Mouse (Mus musculus) forebrain, embryonic 14.5 days (tissue): ENCODE results near the gene Gm49711. TPM values are rescaled to one million over a fixed set of nuclear protein-coding genes. Genes with fewer than 3 reads are reported as not detected.
"Not testable (repeated sequence)": the region's sequence is repeated elsewhere in the genome, so short reads cannot be mapped to it uniquely, and the experiment has no call there.

ENCODE experiments used
- ATAC-seq: fragments of 200-750 bp; cut with Nextera tagmentation; 2 replicates; pipeline ENCODE4 v1.8.0; 2017; ENCODE audit warnings: mild to moderate bottlenecking, moderate library complexity
- DNase-seq: peaks from one replicate; pipeline ENCODE4 v3.0.0-alpha.2; 2015; ENCODE audit warnings: low spot score
- H3K27ac ChIP-seq: fragments of 300-500 bp; sonication (generic); 2 replicates; pipeline ENCODE4 v1.5.1; 2014; ENCODE audit warnings: low read depth, mild to moderate bottlenecking, control low read depth, low read length, moderate library complexity
- H3K27me3 ChIP-seq: fragments of 300-500 bp; sonication (generic); replicated peaks from 2 replicates; pipeline ENCODE4 v1.6.1; 2014; ENCODE audit warnings: low read length, control low read depth, mixed read lengths; ENCODE audit not compliant: control insufficient read depth, insufficient read depth
- H3K36me3 ChIP-seq: fragments of 300-500 bp; sonication (generic); 2 replicates; pipeline ENCODE4 v1.6.1; 2014; ENCODE audit warnings: low read length, control low read depth; ENCODE audit not compliant: control insufficient read depth, insufficient read depth
- H3K4me1 ChIP-seq: fragments of 300-500 bp; sonication (generic); 2 replicates; pipeline ENCODE4 v1.6.1; 2014; ENCODE audit warnings: antibody characterized with exemption, low read length, control low read depth; ENCODE audit not compliant: control insufficient read depth, insufficient read depth
- H3K4me2 ChIP-seq: fragments of 300-500 bp; sonication (generic); 2 replicates; pipeline ENCODE4 v1.6.1; 2014; ENCODE audit warnings: mild to moderate bottlenecking, control low read depth, low read length
- H3K4me3 ChIP-seq: fragments of 300-500 bp; sonication (generic); 2 replicates; pipeline ENCODE4 v1.5.1; 2014; ENCODE audit warnings: low read depth, low read length, control low read depth
- H3K9ac ChIP-seq: fragments of 300-500 bp; sonication (generic); 2 replicates; pipeline ENCODE4 v1.6.1; 2014; ENCODE audit warnings: mild to moderate bottlenecking, low read length, control low read depth, moderate library complexity
- H3K9me3 ChIP-seq: fragments of 300-500 bp; sonication (generic); replicated peaks from 2 replicates; pipeline ENCODE4 v1.6.1; 2016; ENCODE audit warnings: low read length, control low read depth, mixed read lengths; ENCODE audit not compliant: control insufficient read depth
- WGBS: fragments of 180-500 bp; shearing (Covaris S2); extraction: QIAGEN DNeasy Blood & Tissue Kit; methylation state at CpG from one replicate; pipeline ENCODE4 v1.1.7; 2014; 5-methylcytosine and 5-hydroxymethylcytosine counted together
- polyA plus RNA-seq: library from polyadenylated mRNA; unstranded; fragments of >200 nt; fragmentation: Nextera tagmentation; extraction: Ambion mirVana; gene quantifications from 2 replicates; pipeline ENCODE4 v1.2.1, GENCODE M21; 2014

Gene Gm49711
- polyA plus RNA-seq, 1 experiment from 2014 or later: 0.63 TPM

GRCm38 (mm10) chr16:92089225-92089624 lies 31.1 kb downstream of the Gm49711 start:
- WGBS: 71% methylated on average over 3 of the region's 3 CpGs
- ATAC-seq (no peak), DNase-seq (no peak)
- no peak overlapping the region for H3K27ac ChIP-seq
- no peak overlapping the region for H3K4me2 ChIP-seq
- H3K27me3 ChIP-seq: no peaks in the 10 kb centered on the region
- H3K4me1 ChIP-seq: no peaks in the 10 kb centered on the region
- no peaks in the 10 kb centered on the region for H3K36me3 ChIP-seq
- H3K9me3 ChIP-seq: no peaks in the 10 kb centered on the region
- H3K4me3 ChIP-seq: no peak overlapping the region
- H3K9ac ChIP-seq: no peak overlapping the region

- 84% methylated on average over 5 of the region's 5 CpGs for WGBS
- Histone ChIP-seq H3K4me3 (no peak overlapping the region), H3K9ac (no peak overlapping the region), H3K9me3 (no peaks in the 10 kb centered on the region), H3K27me3 (no peaks in the 10 kb centered on the region), H3K36me3 (no peaks in the 10 kb centered on the region), H3K4me2 (no peak overlapping the region), H3K27ac (no peak overlapping the region), H3K4me1 (no peaks in the 10 kb centered on the region)
- no peak for ATAC-seq
- DNase-seq: no peak
Measured at GRCm38 (mm10) chr16:92091876-92092275, 33.8 kb downstream of the Gm49711 start.

- H3K27ac ChIP-seq: no peak overlapping the region
- no peak overlapping the region for H3K4me2 ChIP-seq
- peak; percentile 38 for DNase-seq
- 73% methylated on average over 10 of the region's 10 CpGs for WGBS
- no peak overlapping the region for H3K9ac ChIP-seq
- peaks cover 4% of the 10 kb centered on the region; the same call in 1 of the 2 replicates for H3K36me3 ChIP-seq
- no peaks in the 10 kb centered on the region; the same call in 1 of the 2 replicates for H3K4me1 ChIP-seq
- H3K27me3 ChIP-seq: no peaks in the 10 kb centered on the region
- no peak for ATAC-seq
- no peak overlapping the region for H3K4me3 ChIP-seq
- H3K9me3 ChIP-seq: no peaks in the 10 kb centered on the region
Measured at GRCm38 (mm10) chr16:92098351-92099051, 40.4 kb downstream of the Gm49711 start.

- DNase-seq: no peak
- no peak for ATAC-seq
- WGBS: 86% methylated on average over 16 of the region's 16 CpGs
- no peak overlapping the region for H3K4me2 ChIP-seq
- H3K9me3 ChIP-seq: no peaks in the 10 kb centered on the region
- no peaks in the 10 kb centered on the region; the same call in 1 of the 2 replicates for H3K4me1 ChIP-seq
- no peaks in the 10 kb centered on the region for H3K27me3 ChIP-seq
- H3K36me3 ChIP-seq: peaks cover 4% of the 10 kb centered on the region; the same call in 1 of the 2 replicates
- no peak overlapping the region for H3K27ac ChIP-seq
- no peak overlapping the region for H3K4me3 ChIP-seq
- H3K9ac ChIP-seq: no peak overlapping the region
Measured at GRCm38 (mm10) chr16:92099598-92099997, 41.5 kb downstream of the Gm49711 start.

GRCm38 (mm10) chr16:92100111-92100510 lies 42.0 kb downstream of the Gm49711 start:
- H3K27ac ChIP-seq: no peak overlapping the region

GRCm38 (mm10) chr16:92102115-92102514 lies 44.0 kb downstream of the Gm49711 start:
- Histone ChIP-seq H3K4me1 (no peaks in the 10 kb centered on the region; the same call in 1 of the 2 replicates), H3K4me2 (no peak overlapping the region), H3K9ac (no peak overlapping the region), H3K9me3 (no peaks in the 10 kb centered on the region), H3K36me3 (peaks cover 4% of the 10 kb centered on the region; the same call in 1 of the 2 replicates), H3K4me3 (no peak overlapping the region), H3K27ac (no peak overlapping the region), H3K27me3 (no peaks in the 10 kb centered on the region)
- DNase-seq (no peak), ATAC-seq (no peak)
- WGBS: 87% methylated on average over 5 of the region's 5 CpGs

More at GRCm38 (mm10) chr16:92100111-92100510, 42.0 kb downstream of the Gm49711 start:
- Histone ChIP-seq H3K4me3 (no peak overlapping the region), H3K4me2 (no peak overlapping the region), H3K9ac (no peak overlapping the region), H3K27me3 (no peaks in the 10 kb centered on the region), H3K36me3 (peaks cover 4% of the 10 kb centered on the region; the same call in 1 of the 2 replicates), H3K9me3 (no peaks in the 10 kb centered on the region), H3K4me1 (no peaks in the 10 kb centered on the region; the same call in 1 of the 2 replicates)
- peak; percentile 58 for DNase-seq
- 85% methylated on average over 4 of the region's 4 CpGs for WGBS
- ATAC-seq: no peak

GRCm38 (mm10) chr16:92102931-92103330 lies 44.8 kb downstream of the Gm49711 start:
- 94% methylated on average over 6 of the region's 7 CpGs for WGBS
- DNase-seq: not testable (repeated sequence)

GRCm38 (mm10) chr16:92103572-92104331 lies 45.6 kb downstream of the Gm49711 start:
- no peak overlapping the region for H3K4me2 ChIP-seq
- H3K36me3 ChIP-seq: peaks cover 4% of the 10 kb centered on the region; the same call in 1 of the 2 replicates
- H3K4me3 ChIP-seq: no peak overlapping the region
- DNase-seq (no peak), ATAC-seq (0 out of 2 replicates have a peak, but pooled peaks have one; percentile 40)
- 31% methylated on average over 9 of the region's 9 CpGs for WGBS
- no peak overlapping the region for H3K9ac ChIP-seq
- H3K27ac ChIP-seq: no peak overlapping the region
- no peaks in the 10 kb centered on the region; the same call in 1 of the 2 replicates for H3K4me1 ChIP-seq
- H3K9me3 ChIP-seq: no peaks in the 10 kb centered on the region
- no peaks in the 10 kb centered on the region for H3K27me3 ChIP-seq

More at GRCm38 (mm10) chr16:92102931-92103330, 44.8 kb downstream of the Gm49711 start:
- not testable (repeated sequence) for ATAC-seq, H3K9ac ChIP-seq, H3K4me3 ChIP-seq, H3K27ac ChIP-seq, H3K27me3 ChIP-seq, H3K4me2 ChIP-seq, H3K36me3 ChIP-seq, H3K9me3 ChIP-seq, H3K4me1 ChIP-seq

GRCm38 (mm10) chr16:92104332-92104590 lies 46.1 kb downstream of the Gm49711 start:
- Histone ChIP-seq H3K4me3 (no peak overlapping the region), H3K27ac (no peak overlapping the region), H3K4me2 (no peak overlapping the region), H3K27me3 (no peaks in the 10 kb centered on the region), H3K9me3 (no peaks in the 10 kb centered on the region), H3K36me3 (peaks cover 4% of the 10 kb centered on the region; the same call in 1 of the 2 replicates), H3K9ac (no peak overlapping the region), H3K4me1 (no peaks in the 10 kb centered on the region)
- no peak for ATAC-seq
- DNase-seq: no peak
- WGBS: 83% methylated on average over 2 of the region's 2 CpGs
